Mouse (Mus musculus): ENCODE data around the gene Tmem262.

Tmem262 gene

DNA sequence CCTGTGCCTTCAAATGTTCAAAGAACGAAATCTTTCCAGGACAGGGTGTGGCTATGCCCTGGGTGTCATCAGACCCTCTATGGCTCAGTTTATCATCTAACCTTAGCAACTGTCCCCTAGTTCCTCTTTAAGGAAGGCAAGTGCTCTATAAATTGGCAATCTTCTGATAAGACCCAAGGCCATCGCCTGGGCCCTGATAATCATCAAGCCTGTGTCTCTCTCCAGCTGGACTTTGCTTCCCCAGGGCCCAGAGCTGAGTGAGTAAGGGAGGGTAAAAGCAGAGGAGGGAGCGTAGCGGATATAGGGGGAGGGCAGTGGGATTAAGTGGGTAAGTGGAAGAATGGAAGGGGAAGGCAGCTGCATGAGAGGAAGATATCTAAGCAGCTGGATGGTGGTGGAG is 24.6 kb downstream of the Tmem262 start:
- DNase-seq, result no peak

DNA sequence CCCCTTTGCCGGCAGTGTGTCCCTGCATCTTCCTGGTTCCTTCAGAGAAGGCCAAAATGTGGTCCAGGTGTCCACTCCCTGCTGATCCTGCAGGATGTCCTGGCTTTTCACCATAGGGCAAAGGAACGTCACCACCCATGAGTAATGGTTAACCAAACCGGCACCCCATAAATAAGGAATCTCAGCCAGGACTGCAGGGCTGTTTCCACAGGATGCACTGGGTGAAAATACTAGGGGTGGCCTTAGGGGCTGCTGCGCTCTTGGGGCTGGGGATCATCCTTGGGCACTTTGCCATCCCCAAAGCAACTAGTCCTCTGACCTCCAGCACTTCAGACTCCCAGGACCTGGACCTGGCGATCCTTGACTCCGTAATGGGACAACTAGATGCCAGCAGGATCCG is 25.8 kb downstream of the Tmem262 start, which contains the start of gene Naaladl1:
Naaladl1 (plus strand) TSS at position 197 of the 400 bp plus-strand sequence.
- DNase-seq, result no peak

DNA sequence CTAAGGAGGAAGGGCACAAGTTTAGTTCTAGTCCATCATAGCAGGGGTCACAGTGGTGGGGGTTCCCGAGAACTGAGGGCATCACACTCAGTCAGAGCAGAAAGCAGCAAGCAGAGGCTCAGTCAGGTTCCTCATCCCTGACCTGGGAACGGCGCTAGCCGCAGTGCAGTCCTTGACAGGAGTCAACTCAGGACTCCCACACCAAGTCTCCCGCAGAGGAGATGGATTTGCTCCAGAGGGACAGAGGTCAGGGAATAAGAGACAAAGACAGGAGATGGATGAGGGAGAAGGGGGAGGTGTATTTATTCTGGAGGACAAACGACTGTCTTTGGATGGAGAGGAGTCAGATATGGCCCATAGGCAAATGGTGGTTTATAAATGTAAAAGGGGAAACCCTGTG is 33.3 kb downstream of the Tmem262 start:
- DNase-seq, result no peak

DNA sequence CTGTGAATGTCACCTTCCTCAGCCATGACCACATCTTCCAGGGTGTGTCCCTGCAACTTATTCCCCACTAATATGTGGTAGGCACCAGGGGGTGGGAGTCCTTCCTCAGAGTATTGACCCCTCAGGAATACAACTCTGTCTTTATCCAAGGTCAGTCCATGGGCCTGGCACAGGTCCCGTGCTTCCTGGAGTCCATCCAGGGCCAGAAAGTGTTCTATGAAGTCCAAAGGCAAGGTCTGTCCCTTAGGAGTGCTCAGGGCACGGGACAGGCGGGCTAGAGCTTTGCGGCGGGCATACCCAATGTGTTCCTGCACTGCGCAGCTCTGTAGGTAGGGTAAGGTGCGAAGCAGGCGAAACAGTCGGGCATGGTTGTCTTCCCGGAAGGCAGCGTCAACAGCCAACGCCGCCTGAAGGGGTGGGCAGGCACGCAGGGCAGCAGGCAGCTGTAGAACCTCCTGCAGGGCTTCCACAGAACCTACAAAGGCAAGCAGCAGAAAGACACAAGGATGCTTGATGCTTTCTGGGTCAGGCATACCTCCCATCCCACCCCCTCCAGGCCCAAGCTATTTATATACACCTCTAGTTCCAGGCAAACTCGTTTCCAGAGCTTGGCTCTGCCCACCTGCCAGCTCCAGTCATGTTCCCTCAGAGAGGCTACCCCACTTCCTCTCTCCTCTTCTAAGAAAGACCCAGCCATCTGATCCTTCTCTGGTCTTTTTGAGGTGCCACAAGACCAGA is 36.4 kb downstream of the Tmem262 start:
- DNase-seq, result no peak

DNA sequence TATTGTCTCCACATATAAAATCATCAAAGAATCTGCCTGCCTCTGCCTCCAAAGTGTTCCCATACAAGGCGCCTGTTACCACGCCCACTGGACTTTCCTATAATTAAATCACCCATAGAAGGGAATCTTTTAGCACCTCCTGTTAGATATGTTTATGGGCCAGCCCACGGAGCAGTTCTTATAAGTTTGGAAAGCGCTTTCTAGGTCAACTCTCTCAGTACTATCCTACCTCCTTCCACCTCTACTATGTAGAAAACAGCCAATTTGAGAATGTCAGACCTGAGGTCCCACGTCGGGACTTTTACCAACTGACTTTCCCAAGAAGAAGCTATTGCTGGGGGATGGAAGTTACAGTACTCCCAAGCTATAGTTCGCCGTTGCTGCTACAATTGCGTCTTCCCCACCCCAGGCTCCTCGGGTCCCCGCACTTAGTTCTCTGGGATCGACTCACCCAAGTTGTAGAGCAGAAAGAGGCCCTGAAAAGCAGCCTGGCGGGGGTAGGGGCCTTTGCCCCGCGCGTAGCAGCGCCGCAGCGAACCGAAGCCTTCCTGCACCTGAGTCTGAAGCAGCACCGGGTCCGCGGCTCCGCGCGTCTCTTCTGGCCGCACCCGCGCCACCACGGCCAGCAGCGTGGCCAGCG is 37.6 kb downstream of the Tmem262 start:
- DNase-seq, result no peak

DNA sequence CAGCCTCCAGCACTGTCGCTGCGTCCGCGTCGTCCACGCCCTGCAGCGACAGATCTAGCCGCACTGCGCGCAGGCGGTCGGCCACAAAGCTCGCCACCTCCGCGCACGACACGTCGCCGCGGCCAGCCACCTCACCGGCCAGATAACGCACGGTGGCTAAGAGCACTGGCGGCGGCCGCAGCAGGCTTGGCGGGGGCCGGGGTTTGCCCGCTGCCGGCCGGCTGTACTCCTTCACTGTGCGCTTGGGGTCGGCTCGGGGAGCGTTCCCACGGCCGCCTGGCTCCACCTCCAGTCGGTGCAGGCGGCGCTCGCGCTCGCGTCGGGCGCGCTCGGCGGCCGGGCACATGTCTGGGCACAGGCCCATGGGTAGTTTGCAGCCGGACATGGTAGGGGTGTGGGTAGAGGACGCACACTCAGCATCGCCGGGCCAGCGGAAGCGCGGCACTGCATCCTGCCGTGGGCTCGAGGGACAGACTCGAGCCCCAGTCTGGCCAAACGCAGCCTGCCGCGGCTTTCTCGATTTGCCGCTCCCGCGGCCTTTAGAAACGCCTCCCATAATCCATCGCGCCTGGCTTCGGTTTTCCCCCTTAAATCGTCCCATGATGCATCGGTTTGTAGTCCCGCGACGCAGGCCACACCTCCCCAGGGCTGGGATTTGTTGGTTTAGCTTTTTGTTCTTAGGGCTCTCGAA is 38.3 kb downstream of the Tmem262 start, which contains the start of gene Sac3d1:
Sac3d1 (minus strand) TSS at position 665 of the 691 bp plus-strand sequence.
- peak; percentile 91 to 92 for DNase-seq

DNA sequence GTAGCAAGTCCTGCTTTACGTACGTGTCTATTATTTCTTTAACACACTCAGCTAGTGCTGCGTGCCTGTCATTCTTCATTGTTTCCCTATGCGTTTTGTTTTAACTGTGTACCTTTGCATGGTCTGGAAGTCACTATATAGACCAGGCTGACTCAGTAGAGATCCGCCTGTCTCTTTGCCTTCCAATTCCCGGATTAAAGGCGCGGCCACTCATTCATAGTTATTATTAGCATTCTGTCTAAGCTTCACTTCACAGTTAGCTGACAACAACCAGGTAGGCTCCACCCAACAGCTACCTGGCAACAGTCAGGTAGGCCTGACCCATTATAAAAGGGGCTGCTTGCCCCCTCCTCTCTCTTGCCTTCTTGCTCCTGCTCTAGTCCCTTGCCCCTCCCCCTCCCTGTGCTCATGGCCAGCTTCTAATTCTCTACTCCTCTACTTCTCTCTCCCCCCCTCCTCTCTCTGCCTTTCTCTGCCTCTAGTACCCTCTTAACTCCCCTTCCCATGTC is 38.9 kb downstream of the Tmem262 start:
- DNase-seq, result no peak

DNA sequence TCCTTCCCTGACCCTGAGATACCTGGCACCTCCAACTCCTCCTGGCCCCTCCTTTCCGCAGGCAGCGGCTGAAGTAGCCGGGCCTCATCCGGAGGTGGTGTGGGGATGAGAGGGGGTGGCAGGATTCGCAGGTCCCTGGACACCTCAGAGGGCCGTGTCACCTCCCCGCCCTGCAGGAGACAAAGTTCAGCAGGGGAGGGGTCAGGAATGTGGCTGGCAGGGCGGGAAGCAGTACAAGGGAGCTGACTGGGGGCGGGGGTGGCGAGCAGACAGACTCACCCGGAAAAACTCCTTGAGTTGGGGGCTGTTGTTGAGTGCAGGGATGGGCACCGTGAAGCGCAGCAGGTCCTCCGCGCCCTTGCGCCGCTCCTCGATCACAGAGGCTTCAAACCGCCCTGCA is 41.9 kb downstream of the Tmem262 start:
- DNase-seq, result no peak

DNA sequence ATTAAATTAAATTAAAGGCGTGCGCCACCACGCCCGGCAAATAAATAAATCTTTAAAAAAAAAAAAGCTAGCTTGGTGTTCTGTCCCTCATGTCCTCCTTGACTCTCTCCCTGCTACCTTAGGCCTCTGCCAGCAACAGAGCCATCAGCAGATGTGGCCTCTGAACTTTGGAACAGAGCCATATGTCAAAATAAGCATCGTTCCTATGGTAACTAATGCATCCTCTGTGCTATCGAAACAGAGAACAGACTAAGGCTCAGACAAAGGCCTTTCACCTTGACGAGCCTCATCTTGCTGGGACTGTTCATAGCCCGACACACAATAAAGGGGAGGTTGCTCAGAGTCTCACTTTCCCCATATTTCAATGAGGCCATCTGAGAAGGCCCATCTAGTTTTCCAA is 43.5 kb downstream of the Tmem262 start:
- no peak for DNase-seq

DNA sequence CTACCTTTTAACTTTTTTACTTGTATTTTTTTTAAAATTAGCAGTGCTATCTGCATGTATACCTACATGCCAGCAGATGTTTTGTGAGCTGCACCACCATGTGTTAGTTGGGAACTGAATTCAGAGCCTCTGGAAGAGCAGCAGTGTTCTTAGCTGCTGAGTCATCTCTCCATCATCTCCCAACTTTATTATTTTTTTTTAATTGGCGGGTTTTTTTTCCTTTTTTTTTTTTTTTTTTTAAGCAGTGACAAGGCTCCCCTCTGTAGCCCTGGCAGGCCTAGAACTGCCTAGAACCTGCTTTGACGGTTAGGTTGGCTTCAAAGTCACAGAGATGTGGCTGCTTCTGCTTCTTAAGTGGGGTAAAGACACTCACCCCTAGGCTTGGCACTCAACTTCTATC is 45.1 kb downstream of the Tmem262 start:
- DNase-seq, result no peak

DNA sequence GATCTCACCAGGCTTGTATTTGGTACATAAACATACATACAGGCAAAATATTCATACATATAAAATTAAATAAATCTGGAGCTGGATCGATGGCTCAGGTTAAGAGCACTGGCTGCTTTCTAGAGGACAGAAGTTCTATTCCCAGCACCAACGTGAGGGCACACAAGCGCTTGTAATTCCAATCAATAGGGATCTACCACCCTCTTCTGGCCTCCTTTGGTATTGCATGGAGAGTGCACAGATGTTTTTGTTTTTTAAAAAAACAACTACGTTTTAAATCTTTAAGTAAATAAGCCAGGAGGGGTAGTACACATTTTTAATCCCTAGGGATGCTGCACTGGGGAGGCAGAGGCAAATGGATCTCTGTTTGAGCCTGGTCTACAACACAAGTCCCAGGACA is 46.5 kb downstream of the Tmem262 start:
- peak in 1 of 2 experiments; percentile 66 for DNase-seq

DNA sequence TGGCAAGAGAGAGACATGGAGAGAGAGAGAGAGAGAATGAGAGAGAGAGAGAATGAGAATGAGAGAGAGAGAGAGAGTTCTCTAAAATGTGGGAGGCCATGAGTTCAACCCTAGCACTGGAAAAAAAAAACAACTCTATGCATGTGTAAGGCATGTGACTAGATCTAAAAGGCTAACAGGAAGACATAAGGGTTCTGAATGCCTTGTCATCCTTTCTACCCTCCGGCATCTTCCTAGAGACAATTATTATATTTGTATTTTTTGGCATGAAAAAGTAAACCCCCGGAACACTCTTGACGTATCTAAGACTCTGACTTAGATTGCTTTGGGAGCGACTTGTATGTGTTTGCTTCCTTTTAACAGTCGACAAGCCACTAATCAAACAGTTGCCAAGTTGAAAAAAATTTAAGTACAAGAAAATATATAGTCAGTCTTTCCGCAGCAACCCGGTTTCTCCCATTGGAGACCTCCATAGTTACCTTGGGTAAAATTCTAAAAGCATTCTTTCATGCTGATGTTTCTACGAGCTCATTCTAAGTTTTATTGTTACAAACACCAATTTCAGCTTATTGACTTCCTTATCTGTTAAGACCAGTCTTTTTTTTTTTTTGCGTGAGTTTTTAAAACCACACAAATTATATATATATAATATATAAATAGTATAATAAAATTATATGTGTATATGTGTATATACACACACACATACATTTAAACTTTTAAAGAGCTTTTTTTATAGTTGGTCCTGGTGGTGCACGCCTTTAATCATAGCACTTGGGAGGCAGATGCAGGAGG is 47.2 kb downstream of the Tmem262 start:
- no peak for DNase-seq

DNA sequence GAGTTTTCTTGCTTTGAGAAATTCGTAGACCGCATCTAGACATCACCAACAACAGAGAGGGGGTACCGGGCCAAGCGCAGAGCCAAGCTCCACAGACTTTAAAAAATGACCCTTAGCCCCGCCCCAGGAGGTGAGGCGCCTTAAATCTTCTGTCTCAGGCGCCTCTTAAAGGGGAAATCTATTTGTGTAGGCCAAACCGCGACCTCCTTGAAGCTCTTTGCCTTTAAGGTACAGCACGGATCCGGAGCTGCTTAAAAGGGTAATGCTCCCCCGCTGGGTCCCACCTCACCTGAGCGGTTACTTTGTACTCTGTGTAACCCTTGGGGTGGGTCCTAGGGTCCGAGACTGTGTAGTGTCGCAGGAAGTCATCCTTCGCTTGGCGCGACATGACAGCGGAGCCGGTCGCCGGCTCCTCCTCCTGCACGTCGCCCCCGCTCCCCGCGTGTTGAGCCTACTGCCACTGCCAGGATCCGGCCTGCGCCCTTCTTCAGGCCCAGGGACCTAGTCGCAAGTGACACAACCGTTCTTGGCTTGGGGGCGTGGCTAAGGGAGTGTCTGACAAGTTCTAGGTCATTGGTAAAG is 48.0 kb downstream of the Tmem262 start, which contains the start of gene Snx15:
Snx15 (minus strand) TSS at position 545 of the 582 bp plus-strand sequence.
- peak; percentile 96 to 98 for DNase-seq

Measured in lung, postnatal 4 days (tissue).